Mouse (Mus musculus): Measurements from ENCODE around the gene Prpf3. TPM values are rescaled to one million over a fixed set of nuclear protein-coding genes. Genes with fewer than 3 reads are reported as not detected.
"Not testable (repeated sequence)": the region's sequence is repeated elsewhere in the genome, so short reads cannot be mapped to it uniquely, and the experiment has no call there.

Gene Prpf3
- total RNA-seq, 2 experiments from 2014 or later = 12.8 to 22.9 TPM

DNA sequence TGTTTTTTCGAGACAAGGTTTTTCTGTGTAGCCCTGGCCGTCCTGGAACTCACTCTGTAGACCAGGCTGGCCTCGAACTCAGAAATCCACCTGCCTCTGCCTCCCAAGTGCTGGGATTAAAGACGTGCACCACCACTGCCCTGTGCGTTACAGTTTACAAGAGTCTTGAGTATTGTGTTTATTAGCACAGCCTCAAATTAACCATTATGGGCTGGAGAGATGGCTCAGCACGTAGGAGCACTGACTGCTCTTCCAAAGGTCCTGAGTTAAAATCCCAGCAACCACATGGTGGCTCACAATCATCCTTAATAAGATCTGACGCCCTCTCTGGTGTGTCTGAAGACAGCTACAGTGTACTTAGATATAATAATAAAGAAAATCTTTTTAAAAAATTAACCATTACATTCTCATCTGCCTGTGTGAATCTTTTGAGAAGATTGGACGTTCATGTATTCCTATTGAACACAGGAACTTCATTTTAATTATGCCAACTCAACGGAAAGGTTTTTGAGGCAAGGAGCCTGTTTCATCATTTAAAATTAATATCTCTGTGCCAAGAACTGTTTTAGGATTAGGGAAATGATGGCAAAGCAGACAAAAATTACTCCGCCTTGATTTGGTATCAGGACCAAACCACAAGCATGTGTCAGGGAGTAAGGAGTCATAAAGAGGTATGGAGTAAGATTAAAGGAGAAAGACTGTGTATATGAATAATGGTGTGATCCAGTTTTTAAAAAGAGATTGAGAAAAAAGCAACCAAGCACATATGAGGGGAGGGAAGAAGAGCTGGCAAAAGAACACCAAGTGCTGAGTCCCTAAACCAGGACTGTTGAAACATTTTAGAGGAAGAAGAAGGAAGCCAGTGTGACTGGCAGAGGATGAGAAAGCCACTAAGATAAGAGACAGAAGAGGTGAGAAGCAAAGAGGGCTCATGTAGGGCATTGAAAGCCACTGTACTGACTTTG is 35.4 kb downstream of the Prpf3 start:
- DNase-seq = no peak

- peak; percentile 100 for DNase-seq
Observed at GRCm38 (mm10) chr3:95819351-95819985, 36.2 kb downstream of the Prpf3 start.

GRCm38 (mm10) chr3:95818571-95819288 is 37.0 kb downstream of the Prpf3 start, which contains the start of gene Rprd2:
Gene Rprd2 (minus strand): TSS chr3:95818863.
- DNase-seq = peak; percentile 76

GRCm38 (mm10) chr3:95818026-95818511 is 37.6 kb downstream of the Prpf3 start:
- DNase-seq = peak; percentile 31

DNA sequence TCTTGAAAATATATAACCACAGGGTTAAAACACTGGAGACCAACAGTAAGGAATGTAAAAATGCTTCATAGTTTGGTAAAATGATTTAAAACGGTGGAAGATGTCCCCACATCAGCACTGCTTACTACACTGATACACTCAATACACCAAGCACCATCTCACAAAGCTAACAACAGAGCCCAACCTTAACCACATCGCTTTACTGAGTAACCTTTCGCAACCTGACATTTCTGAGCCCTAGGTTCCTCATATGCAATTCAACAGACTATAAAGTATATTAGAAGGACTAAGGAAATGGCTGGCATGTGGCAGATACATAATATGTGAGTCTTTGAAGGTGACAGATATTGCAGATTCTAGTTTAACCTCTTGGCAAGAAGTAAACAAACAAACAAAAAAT is 39.0 kb downstream of the Prpf3 start:
- no peak for DNase-seq

GRCm38 (mm10) chr3:95808384-95808783 is 47.3 kb downstream of the Prpf3 start:
- DNase-seq = no peak

- not testable (repeated sequence) for DNase-seq
Observed at GRCm38 (mm10) chr3:95807630-95808029, 48.1 kb downstream of the Prpf3 start.

DNA sequence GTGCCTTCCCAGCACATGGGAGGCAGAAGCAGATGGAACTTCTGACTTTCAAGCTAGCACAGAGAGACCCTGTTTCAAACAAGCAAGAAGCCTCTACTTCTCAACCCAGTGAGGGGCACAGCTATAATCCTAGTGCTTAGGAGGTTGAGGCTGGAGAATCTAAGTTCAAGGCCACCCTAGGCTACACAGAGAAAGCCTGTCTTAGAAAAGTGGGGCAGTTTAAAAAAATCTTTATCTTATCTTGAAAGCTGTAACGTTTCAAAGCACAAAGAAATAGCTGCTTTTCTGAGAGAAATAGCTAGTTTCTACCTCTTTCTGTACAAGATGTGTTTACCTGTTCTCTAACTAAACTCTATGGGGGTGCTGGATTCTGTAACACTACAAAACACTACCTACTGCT is 49.0 kb downstream of the Prpf3 start:
- no peak for DNase-seq

DNA sequence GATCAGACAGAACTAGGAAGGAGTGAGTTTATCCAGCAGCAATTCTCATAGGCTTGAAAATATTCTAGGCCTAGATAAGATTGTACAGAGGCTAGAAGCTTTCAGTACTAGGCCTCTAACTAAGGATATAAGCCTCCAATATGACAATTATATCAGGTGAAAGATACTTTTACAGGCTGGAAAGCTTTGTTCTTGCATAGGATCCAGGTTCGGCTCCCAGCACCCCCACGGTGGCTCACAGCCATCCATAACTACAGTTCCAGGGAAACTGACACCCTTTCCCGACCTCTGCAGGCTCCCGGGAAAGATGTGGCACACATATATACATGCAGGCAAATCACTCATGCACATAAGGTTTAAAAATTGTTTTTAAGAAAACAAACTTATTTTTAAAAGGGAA is 51.8 kb downstream of the Prpf3 start:
- DNase-seq = no peak

- no peak for DNase-seq
Observed at GRCm38 (mm10) chr3:95798756-95799155, 56.9 kb downstream of the Prpf3 start.

GRCm38 (mm10) chr3:95794299-95794698 is 61.4 kb downstream of the Prpf3 start:
- DNase-seq = no peak

GRCm38 (mm10) chr3:95793662-95794061 is 62.0 kb downstream of the Prpf3 start:
- no peak for DNase-seq

DNA sequence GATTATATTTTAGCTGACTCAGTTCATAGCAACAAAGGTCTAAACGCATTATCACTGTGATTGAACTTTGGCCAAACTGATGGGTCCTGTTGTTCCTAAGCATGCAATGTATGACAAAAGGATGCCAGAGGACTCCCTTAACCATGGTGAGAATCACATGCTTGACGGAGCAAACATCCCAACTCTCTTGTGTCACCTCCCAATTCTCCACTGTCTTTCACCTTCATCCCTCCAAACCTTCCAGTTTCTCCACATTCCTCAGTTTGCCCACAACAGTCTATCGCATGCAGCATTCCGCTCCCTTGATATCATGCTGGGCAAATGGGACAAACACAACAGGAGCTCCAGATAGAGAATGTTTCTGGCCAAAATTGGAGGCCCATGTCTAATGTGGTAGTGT is 70.2 kb downstream of the Prpf3 start:
- no peak for DNase-seq

Other genes starting within 250 kb of the Prpf3 start
- gene Ensa, start 230.9 kb downstream of the Prpf3 start, total RNA-seq (2021) = 10 to 100 TPM; 80.1 to 80.2 TPM
- 100 to 1,000 TPM in 1 of 2 experiments, 10 to 100 TPM in 1; 96.8 to 111 TPM for gene Mcl1, start 197.1 kb downstream of the Prpf3 start, total RNA-seq (2021)
- gene Adamtsl4, start 168.0 kb downstream of the Prpf3 start, total RNA-seq (2021) = 10 to 100 TPM; 23.9 to 26.3 TPM
- 10 to 100 TPM; 19.7 to 29.7 TPM for gene Ecm1, start 116.3 kb downstream of the Prpf3 start, total RNA-seq (2021)
- gene Tars2, start 95.7 kb downstream of the Prpf3 start, total RNA-seq (2021) = 10 to 100 TPM; 27.7 to 29.4 TPM
- gene Rprd2, start 37.0 kb downstream of the Prpf3 start, total RNA-seq (2021) = 10 to 100 TPM; 32.2 to 41.1 TPM
- 100 to 1,000 TPM; 270 to 271 TPM for gene Mrps21, start 15.6 kb upstream of the Prpf3 start, total RNA-seq (2021)
- 1 to 10 TPM; 1.0 to 1.6 TPM for gene Ciart, start 26.4 kb upstream of the Prpf3 start, total RNA-seq (2021)
- gene BC028528, start 36.1 kb upstream of the Prpf3 start, total RNA-seq (2021) = 10 to 100 TPM; 15.7 to 20.8 TPM
- 10 to 100 TPM; 66.1 to 72.1 TPM for gene Aph1a, start 38.1 kb upstream of the Prpf3 start, total RNA-seq (2021)
- 10 to 100 TPM; 49.1 to 56.9 TPM for gene Car14, start 48.8 kb upstream of the Prpf3 start, total RNA-seq (2021)
- gene Anp32e, start 73.4 kb upstream of the Prpf3 start, total RNA-seq (2021) = 100 to 1,000 TPM in 1 of 2 experiments, 10 to 100 TPM in 1; 87.3 to 101 TPM
- 10 to 100 TPM; 56.2 to 67.9 TPM for gene Plekho1, start 140.1 kb upstream of the Prpf3 start, total RNA-seq (2021)
- 10 to 100 TPM; 25.4 to 27.3 TPM for gene Vps45, start 202.6 kb upstream of the Prpf3 start, total RNA-seq (2021)
- gene Otud7b, start 248.6 kb upstream of the Prpf3 start, total RNA-seq (2021) = 10 to 100 TPM; 49.3 to 55.9 TPM

All from gastrocnemius, postnatal 10 days (tissue).